Mouse (Mus musculus): Measurements from ENCODE around the gene Prkn. TPM values are rescaled to one million over a fixed set of nuclear protein-coding genes. Genes with fewer than 3 reads are reported as not detected.

The Prkn gene
- total RNA-seq, 1 experiment = 1.7 TPM

GRCm38 (mm10) chr17:11779547-11779946 is 939.4 kb downstream of the Prkn start:
- H3K4me3 ChIP-seq (ENCODE audit: insufficient read depth in 1 of 2, low read depth in 1 of 2, low read length in 2 of 2, poor library complexity in 1 of 2, severe bottlenecking in 1 of 2) = no peak overlapping the region
- no peak overlapping the region for H3K27ac ChIP-seq (ENCODE audit: insufficient read depth, low read depth, low read length, poor library complexity, severe bottlenecking)
- DNase-seq (ENCODE audit: low read depth, low spot score) = no peak
- no peak for TF ChIP-seq ZC3H11A (IDR thresholded peaks at IDR 0.05; ENCODE audit: borderline replicate concordance, low read depth, low read length)
- TF ChIP-seq CHD2 (IDR thresholded peaks at IDR 0.05; ENCODE audit: low read depth, low read length) = no peak
- TF ChIP-seq HCFC1 (IDR thresholded peaks at IDR 0.05; ENCODE audit: borderline replicate concordance, insufficient read depth, low read length) = no peak
- no peak for TF ChIP-seq ZNF384 (IDR thresholded peaks at IDR 0.05; ENCODE audit: low read depth, low read length)
- no peak for TF ChIP-seq MAFK (IDR thresholded peaks at IDR 0.05; ENCODE audit: insufficient read depth, low read depth, low read length)
- in situ Hi-C loops (cut with MboI; ENCODE audit: low sequenced_read_pairs in 2 of 2, unreplicated experiment in 2 of 2) = no loop called here
- no peaks in the 10 kb centered on the region for H3K9me3 ChIP-seq (ENCODE audit: control insufficient read depth, insufficient read depth, low read depth, low read length)
- H3K4me1 ChIP-seq (ENCODE audit: control insufficient read depth in 2 of 2, insufficient read depth in 2 of 2, low read length in 2 of 2, poor library complexity in 1 of 2) = no peaks in the 10 kb centered on the region
- no peak overlapping the region for H3K9ac ChIP-seq (ENCODE audit: insufficient read depth, low read depth, low read length, poor library complexity, severe bottlenecking)
- no peaks in the 10 kb centered on the region for H3K36me3 ChIP-seq (ENCODE audit: control insufficient read depth, insufficient read depth, low read length, poor library complexity, severe bottlenecking)

- no peak for DNase-seq (ENCODE audit: low read depth, low spot score)
- H3K9ac ChIP-seq (ENCODE audit: insufficient read depth, low read depth, low read length, poor library complexity, severe bottlenecking) = no peak overlapping the region
- in situ Hi-C loops (cut with MboI; ENCODE audit: low sequenced_read_pairs in 2 of 2, unreplicated experiment in 2 of 2) = no loop called here
- H3K4me3 ChIP-seq (ENCODE audit: insufficient read depth in 1 of 2, low read depth in 1 of 2, low read length in 2 of 2, poor library complexity in 1 of 2, severe bottlenecking in 1 of 2) = no peak overlapping the region
- no peaks in the 10 kb centered on the region for H3K9me3 ChIP-seq (ENCODE audit: control insufficient read depth, insufficient read depth, low read depth, low read length)
- H3K36me3 ChIP-seq (ENCODE audit: control insufficient read depth, insufficient read depth, low read length, poor library complexity, severe bottlenecking) = no peaks in the 10 kb centered on the region
- no peak overlapping the region for H3K27ac ChIP-seq (ENCODE audit: insufficient read depth, low read depth, low read length, poor library complexity, severe bottlenecking)
- TF ChIP-seq ZC3H11A (IDR thresholded peaks at IDR 0.05; ENCODE audit: borderline replicate concordance, low read depth, low read length) (no peak), MAFK (IDR thresholded peaks at IDR 0.05; ENCODE audit: insufficient read depth, low read depth, low read length) (no peak), HCFC1 (IDR thresholded peaks at IDR 0.05; ENCODE audit: borderline replicate concordance, insufficient read depth, low read length) (no peak), CHD2 (IDR thresholded peaks at IDR 0.05; ENCODE audit: low read depth, low read length) (no peak), ZNF384 (IDR thresholded peaks at IDR 0.05; ENCODE audit: low read depth, low read length) (no peak)
- H3K4me1 ChIP-seq (ENCODE audit: control insufficient read depth in 2 of 2, insufficient read depth in 2 of 2, low read length in 2 of 2, poor library complexity in 1 of 2) = no peaks in the 10 kb centered on the region
Measured at GRCm38 (mm10) chr17:11780005-11780404, 939.8 kb downstream of the Prkn start.

GRCm38 (mm10) chr17:11780805-11781481 is 940.8 kb downstream of the Prkn start:
- no peak overlapping the region for H3K27ac ChIP-seq (ENCODE audit: insufficient read depth, low read depth, low read length, poor library complexity, severe bottlenecking)
- DNase-seq (ENCODE audit: low read depth, low spot score) = no peak
- no peak overlapping the region for H3K4me3 ChIP-seq (ENCODE audit: insufficient read depth in 1 of 2, low read depth in 1 of 2, low read length in 2 of 2, poor library complexity in 1 of 2, severe bottlenecking in 1 of 2)
- TF ChIP-seq CHD2 (IDR thresholded peaks at IDR 0.05; ENCODE audit: low read depth, low read length) (no peak), HCFC1 (IDR thresholded peaks at IDR 0.05; ENCODE audit: borderline replicate concordance, insufficient read depth, low read length) (no peak), ZNF384 (IDR thresholded peaks at IDR 0.05; ENCODE audit: low read depth, low read length) (no peak), MAFK (IDR thresholded peaks at IDR 0.05; ENCODE audit: insufficient read depth, low read depth, low read length) (no peak), ZC3H11A (IDR thresholded peaks at IDR 0.05; ENCODE audit: borderline replicate concordance, low read depth, low read length) (no peak)
- H3K9me3 ChIP-seq (ENCODE audit: control insufficient read depth, insufficient read depth, low read depth, low read length) = no peaks in the 10 kb centered on the region
- H3K36me3 ChIP-seq (ENCODE audit: control insufficient read depth, insufficient read depth, low read length, poor library complexity, severe bottlenecking) = no peaks in the 10 kb centered on the region
- no peaks in the 10 kb centered on the region for H3K4me1 ChIP-seq (ENCODE audit: control insufficient read depth in 2 of 2, insufficient read depth in 2 of 2, low read length in 2 of 2, poor library complexity in 1 of 2)
- no peak overlapping the region for H3K9ac ChIP-seq (ENCODE audit: insufficient read depth, low read depth, low read length, poor library complexity, severe bottlenecking)
- in situ Hi-C loops (cut with MboI; ENCODE audit: low sequenced_read_pairs in 2 of 2, unreplicated experiment in 2 of 2) = no loop called here

DNA sequence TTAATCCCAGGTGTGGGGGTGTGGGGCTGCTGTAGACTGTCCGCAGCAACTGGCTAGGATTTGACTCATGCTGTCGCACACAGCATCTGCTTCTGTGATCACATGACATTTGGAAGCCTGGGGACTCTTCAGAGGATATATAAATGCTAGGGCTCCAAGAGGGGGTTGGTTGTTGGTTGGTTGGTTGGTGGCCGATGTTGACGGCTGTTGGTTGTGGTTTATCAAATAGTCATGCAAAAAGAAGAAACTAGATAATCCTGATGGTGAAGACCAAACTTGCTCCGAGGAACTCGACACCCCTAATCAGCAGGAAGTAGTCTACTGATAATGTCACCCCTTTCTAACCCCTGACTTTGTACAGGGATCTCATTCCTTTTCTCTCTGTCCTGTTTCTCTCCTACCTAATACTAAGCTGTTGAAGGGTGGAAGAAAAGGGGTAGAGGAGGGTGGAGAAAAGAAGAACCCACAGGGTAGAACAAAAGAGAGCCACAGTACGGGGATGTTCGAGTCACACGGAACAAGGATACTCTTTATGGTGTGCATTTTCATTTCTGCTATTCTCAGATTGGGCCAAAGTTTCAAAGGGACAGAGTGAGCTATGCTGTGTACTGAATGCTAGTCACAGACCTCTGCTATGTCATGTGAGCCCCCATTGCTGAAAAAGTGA is 948.2 kb downstream of the Prkn start:
- Histone ChIP-seq H3K4me1 (ENCODE audit: control insufficient read depth in 2 of 2, insufficient read depth in 2 of 2, low read length in 2 of 2, poor library complexity in 1 of 2) (no peaks in the 10 kb centered on the region), H3K36me3 (ENCODE audit: control insufficient read depth, insufficient read depth, low read length, poor library complexity, severe bottlenecking) (no peaks in the 10 kb centered on the region), H3K4me3 (ENCODE audit: insufficient read depth in 1 of 2, low read depth in 1 of 2, low read length in 2 of 2, poor library complexity in 1 of 2, severe bottlenecking in 1 of 2) (no peak overlapping the region), H3K9me3 (ENCODE audit: control insufficient read depth, insufficient read depth, low read depth, low read length) (no peaks in the 10 kb centered on the region), H3K27ac (ENCODE audit: insufficient read depth, low read depth, low read length, poor library complexity, severe bottlenecking) (no peak overlapping the region), H3K9ac (ENCODE audit: insufficient read depth, low read depth, low read length, poor library complexity, severe bottlenecking) (no peak overlapping the region)
- in situ Hi-C loops (cut with MboI; ENCODE audit: low sequenced_read_pairs in 2 of 2, unreplicated experiment in 2 of 2) = no loop called here
- no peak for DNase-seq (ENCODE audit: low read depth, low spot score)
- TF ChIP-seq CHD2 (IDR thresholded peaks at IDR 0.05; ENCODE audit: low read depth, low read length) (no peak), MAFK (IDR thresholded peaks at IDR 0.05; ENCODE audit: insufficient read depth, low read depth, low read length) (no peak), ZNF384 (IDR thresholded peaks at IDR 0.05; ENCODE audit: low read depth, low read length) (no peak), ZC3H11A (IDR thresholded peaks at IDR 0.05; ENCODE audit: borderline replicate concordance, low read depth, low read length) (no peak), HCFC1 (IDR thresholded peaks at IDR 0.05; ENCODE audit: borderline replicate concordance, insufficient read depth, low read length) (no peak)
